Mouse (Mus musculus) myocyte (in vitro differentiated cells): ENCODE data around the gene Rbfox1.

ENCODE experiments used
- MAX ChIP-seq: IDR thresholded peaks from one replicate; pipeline ENCODE4 v1.6.1; 2011; ENCODE audit warnings: low read depth, mild to moderate bottlenecking, control low read depth
- MYOG ChIP-seq, 3 experiments: IDR thresholded peaks; one replicate each; pipeline ENCODE4 v1.6.1; 2011; ENCODE audit warnings: control low read depth in 2 of 3, low read depth in 2 of 3, mild to moderate bottlenecking in 2 of 3; ENCODE audit not compliant: insufficient read length in 2 of 3, control insufficient read depth in 1 of 3, insufficient read depth in 1 of 3
- POLR2A ChIP-seq: IDR thresholded peaks from one replicate; pipeline ENCODE4 v1.6.1; 2011; ENCODE audit warnings: low read depth, mild to moderate bottlenecking, control low read depth, moderate library complexity; ENCODE audit not compliant: insufficient read length

GRCm38 (mm10) chr16:6840461-6840860 lies 955.3 kb downstream of the Rbfox1 start:
- TF ChIP-seq MAX (no peak), MYOG (IDR thresholded peaks at IDR 0.05; ENCODE audit: control insufficient read depth in 1 of 3, insufficient read depth in 1 of 3, insufficient read length in 2 of 3, low read depth in 2 of 3) (no peak), POLR2A (no peak)
